Mouse (Mus musculus): ENCODE results near the gene Knstrn.
A peak's percentile ranks its signal among the peaks of the same experiment; 100 is the strongest.

Gene Knstrn

DNA sequence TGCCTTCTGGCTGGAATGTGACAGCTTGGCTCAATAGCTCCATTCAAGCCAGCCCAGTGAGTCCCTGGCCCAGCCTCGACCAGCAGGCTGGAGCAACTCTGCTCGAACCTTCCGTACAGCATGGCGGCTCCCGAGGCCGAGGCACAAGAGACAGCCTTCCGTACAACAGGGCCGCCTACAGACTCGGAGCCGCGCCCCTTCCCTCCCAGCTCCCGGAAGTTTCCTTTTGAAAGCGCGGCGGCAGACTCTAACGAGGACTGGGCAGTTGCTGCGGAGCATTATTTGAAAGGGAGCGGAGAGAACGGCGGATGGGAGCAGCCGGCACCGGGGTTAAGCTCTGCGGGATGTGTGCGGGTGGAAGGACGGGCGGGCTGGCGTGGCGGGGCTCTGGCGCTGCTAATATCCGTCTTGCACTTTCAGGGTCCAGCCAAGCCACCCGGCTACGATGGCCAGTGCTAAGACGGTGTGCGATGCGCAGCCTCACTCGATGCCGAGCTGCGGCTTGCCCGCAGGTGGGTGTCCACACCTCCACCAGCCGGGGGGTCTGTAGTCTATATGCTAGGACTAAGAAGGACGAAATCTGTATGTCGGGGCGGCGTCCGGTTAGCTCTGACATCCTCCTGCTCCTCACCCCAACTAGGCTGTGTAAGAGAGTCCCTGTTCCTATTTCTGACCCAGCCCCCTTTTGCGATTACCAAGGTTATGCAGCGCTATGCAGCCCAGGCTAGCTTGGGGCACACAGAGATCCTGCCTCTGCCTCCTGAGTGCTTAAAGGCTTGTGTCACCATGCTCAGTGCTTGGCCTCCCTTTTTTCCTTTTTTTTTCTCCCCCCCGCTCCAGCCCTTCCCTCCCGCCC lies at the start of gene Knstrn:
Knstrn (plus strand) TSS at position 23 of the 856 bp plus-strand sequence.
- peak; percentile 100 for ATAC-seq (ENCODE audit: low TSS enrichment)

- peak; percentile 3; the same call in 1 of the 2 replicates for ATAC-seq (ENCODE audit: low TSS enrichment)
These were observed 49.5 kb upstream of the Knstrn start for GRCm38 (mm10) chr2:118764094-118764831.

- no peak for ATAC-seq (ENCODE audit: low TSS enrichment)
These were observed 48.9 kb upstream of the Knstrn start for GRCm38 (mm10) chr2:118764875-118765274.

DNA sequence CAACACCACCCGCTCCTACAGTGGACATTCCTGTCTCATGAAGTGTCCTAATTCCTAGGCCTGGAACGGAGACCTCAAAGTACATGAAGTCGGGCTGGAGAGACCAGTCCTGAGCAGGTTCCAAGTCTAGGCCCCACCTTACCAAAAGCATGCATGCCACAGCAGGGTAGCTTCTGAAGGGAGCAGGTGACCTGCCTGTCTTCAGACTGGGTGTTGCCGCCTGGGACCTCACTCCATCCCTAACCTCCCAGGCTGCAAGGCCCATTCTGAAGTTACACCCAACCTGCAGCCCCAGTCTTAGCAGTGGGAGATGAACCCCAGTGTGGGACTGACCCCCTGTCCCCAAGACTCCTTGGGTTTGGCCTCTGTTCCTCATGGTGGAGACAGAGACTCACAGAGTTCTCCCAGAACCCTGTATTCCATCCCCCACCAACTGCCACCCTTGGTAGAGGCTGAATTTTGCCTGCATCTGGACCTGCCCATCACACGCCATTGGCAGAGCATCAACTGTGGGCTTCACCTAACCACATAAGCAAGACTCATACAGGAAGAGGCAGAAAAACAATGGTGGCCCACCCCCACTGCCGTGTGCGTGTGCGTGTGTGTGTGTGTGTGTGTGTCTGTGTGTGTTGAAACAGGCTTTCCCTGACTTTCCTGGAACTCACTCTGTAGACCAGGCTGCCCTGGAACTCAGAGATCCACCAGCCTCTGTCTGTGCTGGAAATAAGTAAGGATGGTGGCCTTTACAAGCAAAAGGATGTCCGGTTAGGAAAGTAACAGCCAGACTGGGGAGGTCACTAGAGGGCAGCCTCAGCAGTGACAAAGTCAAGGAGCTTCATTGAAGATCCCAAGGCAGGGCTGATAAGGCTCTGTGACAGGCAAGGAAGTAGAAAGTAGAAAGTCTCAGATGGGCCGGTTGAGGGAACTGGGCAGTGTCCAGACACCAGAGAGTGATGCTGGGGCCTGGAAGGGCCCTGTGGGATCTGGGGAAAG lies 47.5 kb upstream of the Knstrn start:
- ATAC-seq (ENCODE audit: low TSS enrichment), result no peak

- no peak for ATAC-seq (ENCODE audit: low TSS enrichment)
These were observed 41.5 kb upstream of the Knstrn start, which contains the start of gene Phgr1 for GRCm38 (mm10) chr2:118772158-118772874. Gene Phgr1, plus strand, starts transcription at chr2:118772769.

GRCm38 (mm10) chr2:118774536-118774935 lies 39.3 kb upstream of the Knstrn start:
- no peak for ATAC-seq (ENCODE audit: low TSS enrichment)

- ATAC-seq (ENCODE audit: low TSS enrichment), result no peak
These were observed 38.4 kb upstream of the Knstrn start for GRCm38 (mm10) chr2:118775396-118775795.

DNA sequence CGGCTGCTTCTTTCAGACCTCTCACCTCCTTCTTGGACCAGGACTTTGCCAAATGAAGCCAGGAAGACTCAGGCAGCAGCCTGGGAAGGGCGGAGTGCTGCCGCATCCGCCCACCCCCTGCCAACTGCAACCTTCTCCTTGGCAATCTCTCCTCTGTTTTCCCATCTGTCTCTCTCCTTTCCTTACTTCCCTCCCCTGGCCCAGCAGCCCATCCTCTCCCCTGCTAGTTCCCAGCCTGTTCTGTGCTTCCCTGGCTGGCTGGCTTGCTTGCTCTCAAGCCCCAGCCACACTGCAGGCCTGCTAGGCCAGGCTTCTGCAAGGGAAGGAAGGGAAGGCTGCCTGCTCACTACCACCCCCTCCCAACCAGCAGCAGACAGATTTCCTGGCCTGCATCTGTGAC lies 38.0 kb upstream of the Knstrn start:
- ATAC-seq (ENCODE audit: low TSS enrichment), result peak; percentile 80

GRCm38 (mm10) chr2:118776295-118776694 lies 37.5 kb upstream of the Knstrn start:
- no peak for ATAC-seq (ENCODE audit: low TSS enrichment)

- no peak for ATAC-seq (ENCODE audit: low TSS enrichment)
These were observed 35.4 kb upstream of the Knstrn start for GRCm38 (mm10) chr2:118778418-118778817.

GRCm38 (mm10) chr2:118779065-118779464 lies 34.7 kb upstream of the Knstrn start:
- peak; percentile 1; the same call in 1 of the 2 replicates for ATAC-seq (ENCODE audit: low TSS enrichment)

DNA sequence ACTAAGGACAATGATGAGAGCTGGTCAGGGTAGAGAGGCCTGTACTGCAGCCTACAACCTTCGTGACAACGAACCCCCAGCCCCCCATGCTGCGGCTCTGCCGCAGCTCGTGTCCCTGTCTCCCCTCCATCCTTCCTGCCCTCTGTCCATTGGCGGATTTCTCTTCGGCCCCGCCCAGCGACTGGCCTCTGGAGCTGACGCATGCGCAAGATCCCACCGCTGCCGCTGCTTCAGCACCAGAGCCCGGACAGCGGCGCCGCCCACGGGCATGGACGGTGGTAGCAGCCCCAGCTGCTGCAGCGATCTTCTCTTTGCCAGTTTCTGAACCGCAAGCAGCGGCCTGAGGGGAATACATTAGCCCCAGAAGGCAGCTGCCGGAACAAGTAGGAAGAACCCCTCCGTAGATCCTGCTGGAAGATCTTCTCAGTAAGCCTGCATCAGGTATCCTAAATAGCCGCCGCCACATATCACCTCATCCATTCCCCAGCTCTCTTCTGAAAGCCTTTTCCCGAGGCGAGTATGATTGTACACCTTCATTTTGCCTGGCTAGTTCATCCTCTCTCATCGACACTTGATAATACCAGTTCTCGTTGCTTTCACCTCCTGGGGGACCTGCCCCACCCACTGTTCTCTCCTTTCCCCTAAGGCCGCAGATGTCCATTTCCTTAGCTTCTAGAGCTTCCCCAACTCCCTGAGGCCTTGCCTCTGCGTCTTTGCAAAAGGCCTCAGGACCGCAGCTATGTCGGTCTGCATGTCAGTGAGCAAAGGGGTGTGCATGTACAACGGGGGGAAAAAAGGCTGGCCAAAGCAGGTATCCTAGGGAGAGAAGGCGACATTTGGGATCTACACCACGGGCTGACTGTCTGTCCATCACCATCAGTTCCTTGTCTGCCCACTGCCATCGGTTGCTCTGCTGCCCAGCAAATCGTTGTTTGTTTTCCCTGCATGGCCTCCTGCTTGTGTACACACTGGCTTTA lies 34.0 kb upstream of the Knstrn start, which contains the start of gene Disp2:
Disp2 (plus strand) TSS at position 216 of the 977 bp plus-strand sequence.
- ATAC-seq (ENCODE audit: low TSS enrichment), result peak; percentile 83

- ATAC-seq (ENCODE audit: low TSS enrichment), result no peak
These were observed 32.7 kb upstream of the Knstrn start for GRCm38 (mm10) chr2:118781115-118781514.

DNA sequence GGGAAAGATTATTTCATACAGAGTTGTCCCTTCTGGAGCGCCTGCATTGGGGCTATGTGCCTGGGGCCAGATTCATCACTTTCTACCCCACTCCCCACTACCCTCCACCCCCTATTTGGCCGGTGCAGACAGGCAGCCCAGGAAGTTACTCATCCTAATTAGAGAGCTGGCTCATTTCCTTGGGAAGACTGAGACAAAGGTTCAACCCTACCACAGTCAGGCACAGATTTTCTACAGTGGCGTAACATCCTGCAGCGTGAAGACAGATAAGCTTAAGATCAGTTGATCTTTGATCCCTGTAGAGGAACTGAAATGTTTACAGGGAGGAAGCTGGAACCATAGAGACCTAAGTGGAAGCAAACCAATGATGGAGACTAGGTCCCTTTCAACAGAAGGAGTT lies 31.5 kb upstream of the Knstrn start:
- no peak for ATAC-seq (ENCODE audit: low TSS enrichment)

DNA sequence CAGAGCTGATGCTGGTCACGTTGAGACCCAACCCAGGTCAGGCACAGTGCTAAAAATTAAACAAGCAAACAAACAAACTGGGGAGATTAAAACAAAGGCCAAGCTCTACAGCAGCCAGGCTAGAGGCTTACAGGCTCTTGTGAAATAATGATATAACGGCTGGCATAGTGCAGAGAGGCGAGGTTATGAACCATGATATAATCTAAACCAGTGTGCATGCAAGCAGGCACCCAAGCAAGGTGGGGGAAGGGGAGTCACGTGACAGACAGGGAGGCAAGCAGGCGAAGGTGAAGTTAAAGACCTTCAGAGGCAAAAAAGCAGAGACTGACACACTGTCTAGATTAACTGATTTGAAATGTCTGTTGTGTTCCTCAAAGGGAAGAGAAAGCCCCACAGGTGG lies 30.7 kb upstream of the Knstrn start:
- ATAC-seq (ENCODE audit: low TSS enrichment), result no peak

- no peak for ATAC-seq (ENCODE audit: low TSS enrichment)
These were observed 30.1 kb upstream of the Knstrn start for GRCm38 (mm10) chr2:118783663-118784062.

DNA sequence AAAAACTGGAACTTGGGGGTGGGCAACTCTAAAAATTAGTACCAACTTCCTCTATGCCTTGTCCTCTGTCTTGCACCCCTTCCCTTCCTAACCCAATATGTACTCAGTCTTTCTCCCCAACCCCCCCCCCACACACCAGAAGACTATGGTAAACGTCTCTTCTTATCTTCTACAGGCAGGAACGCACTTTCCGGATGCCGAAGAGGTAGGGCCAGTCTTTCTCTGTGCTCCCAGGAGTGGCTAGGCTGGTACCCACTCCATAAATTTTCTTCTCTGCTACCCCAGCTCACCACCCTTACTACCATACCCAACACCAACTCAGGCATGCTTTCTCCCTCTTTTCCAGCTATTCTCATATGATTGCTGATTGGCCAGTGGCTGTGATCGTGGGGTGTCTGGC lies 27.3 kb upstream of the Knstrn start:
- no peak for ATAC-seq (ENCODE audit: low TSS enrichment)

DNA sequence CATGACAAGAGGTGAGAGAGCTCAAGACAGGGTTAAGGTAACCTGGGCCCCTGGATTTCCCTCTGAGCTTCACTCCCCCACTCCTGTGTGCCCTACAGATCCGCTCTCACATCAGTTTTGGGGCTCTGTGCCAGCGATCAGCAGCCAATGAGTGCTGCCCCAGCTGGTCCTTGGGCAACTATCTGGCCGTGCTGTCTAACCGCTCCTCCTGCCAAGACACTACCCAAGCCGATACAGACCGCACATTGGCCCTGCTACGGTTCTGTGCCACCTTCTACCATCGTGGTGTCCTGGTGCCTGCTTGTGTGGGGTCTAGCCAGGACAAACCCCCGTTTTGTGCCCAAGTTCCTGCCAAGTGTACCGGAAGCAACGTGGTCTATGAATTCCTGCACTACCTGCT lies 24.3 kb upstream of the Knstrn start:
- ATAC-seq (ENCODE audit: low TSS enrichment), result 0 out of 2 replicates have a peak, but pooled peaks have one; percentile 7

DNA sequence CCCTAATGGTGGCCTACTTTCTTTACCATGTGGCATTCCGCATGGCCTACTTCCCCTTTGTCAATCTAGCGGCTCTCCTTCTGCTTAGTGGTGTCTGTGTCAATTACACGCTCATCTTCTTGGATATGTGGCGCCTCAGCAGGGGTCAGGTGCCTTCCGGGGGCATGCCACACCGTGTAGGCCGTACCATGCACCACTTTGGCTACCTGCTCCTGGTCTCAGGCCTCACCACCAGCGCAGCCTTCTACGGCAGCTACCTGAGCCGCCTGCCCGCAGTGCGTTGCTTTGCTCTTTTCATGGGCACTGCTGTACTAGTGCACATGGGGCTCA lies 23.6 kb upstream of the Knstrn start:
- ATAC-seq (ENCODE audit: low TSS enrichment), result peak; percentile 52; the same call in 1 of the 2 replicates

All from frontal cortex, adult (tissue).